Mouse (Mus musculus): ENCODE measurements around the gene Eif4b. TPM values are rescaled to one million over a fixed set of nuclear protein-coding genes. Genes with fewer than 3 reads are reported as not detected.

Gene Eif4b
- total RNA-seq, 2 experiments from 2014 or later, result 167 to 168 TPM

DNA sequence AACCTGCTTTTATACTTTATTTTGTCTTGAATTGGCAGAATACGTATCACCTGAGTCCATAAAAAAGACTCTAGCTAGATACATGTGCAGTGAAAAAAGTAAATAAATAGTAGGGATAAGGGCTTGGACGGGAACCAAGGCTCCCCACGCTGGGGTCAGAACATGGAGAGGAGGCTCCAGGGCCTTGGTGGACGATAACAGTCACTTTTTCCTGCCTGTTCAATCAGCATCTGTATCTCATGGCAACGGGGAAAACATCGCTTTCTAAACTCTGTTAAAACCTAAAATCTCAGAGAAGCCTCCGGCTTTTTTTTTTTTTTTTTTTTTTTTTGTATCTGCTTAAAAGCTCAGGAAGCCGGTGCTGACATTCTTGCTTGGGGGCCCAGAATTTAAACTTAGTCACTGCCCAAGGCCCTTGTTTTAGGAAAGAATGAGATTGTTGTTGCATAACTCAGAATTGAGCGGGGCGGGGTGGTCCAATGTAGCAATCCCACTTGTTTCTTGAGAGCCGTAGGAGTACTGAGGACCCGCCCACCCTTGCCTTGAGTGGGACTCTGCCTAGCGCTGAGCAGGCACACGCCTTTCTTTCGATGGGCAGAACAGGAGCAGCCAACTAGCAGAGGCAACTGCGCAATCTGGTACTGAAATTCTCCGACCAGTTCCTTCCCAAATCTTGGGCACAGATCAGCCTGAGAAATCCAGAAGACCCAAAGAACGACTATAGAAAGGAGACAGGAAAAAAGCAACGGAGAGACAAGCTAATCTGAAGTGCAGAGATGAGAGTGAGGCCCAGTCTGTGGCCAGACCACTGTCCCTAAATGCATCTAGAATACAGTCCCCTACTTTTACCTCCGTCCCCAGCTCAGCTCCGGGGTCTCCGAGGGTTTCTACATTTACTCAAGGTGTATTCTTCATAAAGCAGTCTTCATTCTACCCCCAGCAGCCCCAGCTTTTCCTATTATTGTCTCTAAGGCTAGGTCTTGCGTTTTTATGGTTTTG lies 69.6 kb downstream of the Eif4b start:
- no peak for DNase-seq (ENCODE audit: low spot score in 2 of 2)
- intact Hi-C loops (cut with DNase I), result no loop called here

DNA sequence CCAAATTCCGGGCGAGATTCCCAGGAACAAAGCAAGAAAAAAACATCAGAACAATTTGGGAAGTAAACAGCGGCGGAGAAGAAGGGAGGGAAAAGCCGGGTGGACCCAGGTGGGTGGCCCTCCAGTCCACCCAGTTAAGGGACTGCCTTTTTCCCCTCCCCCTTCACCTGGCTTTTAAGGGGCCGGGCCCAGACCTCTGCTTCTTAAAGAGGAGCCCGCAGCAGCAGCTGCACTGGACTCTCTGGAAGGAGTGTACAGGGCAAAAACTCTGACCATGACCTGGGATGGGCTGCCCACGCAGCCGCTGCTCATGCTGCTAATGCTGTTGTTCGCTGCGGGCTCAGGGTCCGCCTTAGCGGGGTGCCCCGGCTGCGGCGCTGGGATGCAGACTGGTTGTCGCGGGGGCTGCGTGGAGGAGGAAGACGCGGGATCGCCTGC lies 70.7 kb downstream of the Eif4b start, which contains the start of gene Igfbp6:
Gene Igfbp6, plus strand, starts transcription at position 89 of the 438 bp plus-strand sequence.
- intact Hi-C loops (cut with DNase I), result no loop called here
- no peak for DNase-seq (ENCODE audit: low spot score in 2 of 2)

DNA sequence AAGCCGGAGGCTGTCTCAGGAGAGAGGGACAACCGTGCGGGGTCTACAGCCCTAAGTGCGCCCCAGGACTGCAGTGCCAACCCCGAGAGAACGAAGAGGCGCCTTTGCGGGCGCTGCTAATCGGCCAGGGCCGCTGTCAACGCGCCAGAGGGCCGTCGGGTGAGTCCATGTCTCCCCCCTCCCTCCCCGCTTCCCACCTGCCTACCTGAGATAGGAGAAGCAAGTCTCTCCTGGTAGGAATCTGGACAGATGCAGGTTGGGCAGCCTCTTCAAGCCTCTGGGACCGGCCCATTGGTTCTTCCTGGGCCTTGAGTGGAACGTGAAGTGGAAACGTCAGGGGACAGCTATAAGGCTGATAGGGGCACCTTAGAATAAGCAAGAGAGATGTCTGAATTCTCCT lies 71.2 kb downstream of the Eif4b start:
- intact Hi-C loops (cut with DNase I), result loop anchor here (5.0 kb wide), 1 partner anchor 37 kb away; no protein-coding TSS in a partner anchor
- no peak for DNase-seq (ENCODE audit: low spot score in 2 of 2)

GRCm38 (mm10) chr15:102145330-102145729 lies 71.8 kb downstream of the Eif4b start:
- peak; percentile 27 to 48 for DNase-seq (ENCODE audit: low spot score in 2 of 2)
- intact Hi-C loops (cut with DNase I), result loop anchor here (5.0 kb wide), 1 partner anchor 38 kb away; no protein-coding TSS in a partner anchor

GRCm38 (mm10) chr15:102146089-102146488 lies 72.5 kb downstream of the Eif4b start:
- no peak for DNase-seq (ENCODE audit: low spot score in 2 of 2)
- intact Hi-C loops (cut with DNase I), result loop anchor here (5.0 kb wide), 1 partner anchor 39 kb away; no protein-coding TSS in a partner anchor

Other genes starting within 250 kb of the Eif4b start
- gene Krt1, start 223.0 kb upstream of the Eif4b start, total RNA-seq (2021), result 1 to 10 TPM; 3.3 TPM
- gene Krt77, start 204.1 kb upstream of the Eif4b start, total RNA-seq (2021), result 10 to 100 TPM; 10.9 to 14.7 TPM
- gene Krt76, start 180.9 kb upstream of the Eif4b start, total RNA-seq (2021), result not detected
- gene Krt4, start 149.0 kb upstream of the Eif4b start, total RNA-seq (2021), result not detected
- not detected for gene Krt79, start 133.4 kb upstream of the Eif4b start, total RNA-seq (2021)
- not detected for gene Krt78, start 119.5 kb upstream of the Eif4b start, total RNA-seq (2021)
- gene Krt8, start 69.3 kb upstream of the Eif4b start, total RNA-seq (2021), result not detected
- gene Krt18, start 45.6 kb upstream of the Eif4b start, total RNA-seq (2021), result under 1 TPM; 0.24 to 0.85 TPM
- gene Tns2, start 26.6 kb downstream of the Eif4b start, total RNA-seq (2021), result 10 to 100 TPM; 14.4 to 18.5 TPM
- 100 to 1,000 TPM; 143 to 152 TPM for gene Spryd3, start 62.5 kb downstream of the Eif4b start, total RNA-seq (2021)
- 10 to 100 TPM; 11.9 to 13.5 TPM for gene Igfbp6, start 70.6 kb downstream of the Eif4b start, total RNA-seq (2021)
- gene Soat2, start 76.8 kb downstream of the Eif4b start, total RNA-seq (2021), result not detected
- 10 to 100 TPM; 55.2 to 61.6 TPM for gene Zfp740, start 129.5 kb downstream of the Eif4b start, total RNA-seq (2021)
- 10 to 100 TPM; 29.7 to 30.4 TPM for gene Csad, start 131.0 kb downstream of the Eif4b start, total RNA-seq (2021)
- 1 to 10 TPM in 1 of 2 experiments, under 1 TPM in 1; 0.99 to 1.2 TPM for gene Itgb7, start 158.2 kb downstream of the Eif4b start, total RNA-seq (2021)
- gene Rarg, start 183.7 kb downstream of the Eif4b start, total RNA-seq (2021), result 1 to 10 TPM; 8.3 to 9.4 TPM
- gene Gm9918, start 196.8 kb downstream of the Eif4b start, total RNA-seq (2021), result not detected
- 10 to 100 TPM; 36.8 to 40.6 TPM for gene Mfsd5, start 205.7 kb downstream of the Eif4b start, total RNA-seq (2021)
- 1 to 10 TPM; 1.8 to 2.3 TPM for gene Espl1, start 222.5 kb downstream of the Eif4b start, total RNA-seq (2021)

All from left cerebral cortex, postnatal 14 days (tissue).